Mouse (Mus musculus): ENCODE results near the gene Utrn.

Utrn gene

GRCm38 (mm10) chr10:12726041-12726608 lies 143.0 kb downstream of the Utrn start:
- no peak for DNase-seq

GRCm38 (mm10) chr10:12724247-12725001 lies 144.7 kb downstream of the Utrn start:
- DNase-seq = no peak

- DNase-seq = no peak
Measured at GRCm38 (mm10) chr10:12723269-12723668, 145.9 kb downstream of the Utrn start.

GRCm38 (mm10) chr10:12722111-12722510 lies 147.1 kb downstream of the Utrn start:
- no peak for DNase-seq

GRCm38 (mm10) chr10:12718386-12718785 lies 150.8 kb downstream of the Utrn start:
- DNase-seq = no peak

- DNase-seq = no peak
Measured at GRCm38 (mm10) chr10:12717381-12717780, 151.8 kb downstream of the Utrn start.

- DNase-seq = no peak
Measured at GRCm38 (mm10) chr10:12716657-12717327, 152.4 kb downstream of the Utrn start.

GRCm38 (mm10) chr10:12713236-12713855 lies 155.8 kb downstream of the Utrn start:
- DNase-seq = no peak

- no peak for DNase-seq
Measured at GRCm38 (mm10) chr10:12711332-12711831, 157.8 kb downstream of the Utrn start.

GRCm38 (mm10) chr10:12706516-12706915 lies 162.6 kb downstream of the Utrn start:
- DNase-seq = no peak

- DNase-seq = no peak
Measured at GRCm38 (mm10) chr10:12705990-12706389, 163.2 kb downstream of the Utrn start.

GRCm38 (mm10) chr10:12704290-12704689 lies 164.9 kb downstream of the Utrn start:
- DNase-seq = no peak

- no peak for DNase-seq
Measured at GRCm38 (mm10) chr10:12703526-12703925, 165.6 kb downstream of the Utrn start.

- DNase-seq = no peak
Measured at GRCm38 (mm10) chr10:12702140-12702539, 167.0 kb downstream of the Utrn start.

GRCm38 (mm10) chr10:12701694-12702093 lies 167.5 kb downstream of the Utrn start:
- no peak for DNase-seq

- peak; percentile 43 for DNase-seq
Measured at GRCm38 (mm10) chr10:12700576-12700975, 168.6 kb downstream of the Utrn start.

GRCm38 (mm10) chr10:12697902-12698301 lies 171.3 kb downstream of the Utrn start:
- DNase-seq = no peak

GRCm38 (mm10) chr10:12696704-12697103 lies 172.5 kb downstream of the Utrn start:
- DNase-seq = no peak

GRCm38 (mm10) chr10:12694774-12695173 lies 174.4 kb downstream of the Utrn start:
- no peak for DNase-seq

GRCm38 (mm10) chr10:12690601-12691000 lies 178.6 kb downstream of the Utrn start:
- peak; percentile 62 for DNase-seq

GRCm38 (mm10) chr10:12685683-12686082 lies 183.5 kb downstream of the Utrn start:
- DNase-seq = no peak

- DNase-seq = no peak
Measured at GRCm38 (mm10) chr10:12684018-12684417, 185.1 kb downstream of the Utrn start.

- DNase-seq = no peak
Measured at GRCm38 (mm10) chr10:12673309-12673708, 195.9 kb downstream of the Utrn start.
